Mouse (Mus musculus) ovary, adult 18-20 months (tissue): Measurements from ENCODE around the gene Gm43552.

ENCODE experiments used
- DNase-seq: peaks from one replicate; pipeline ENCODE4 v3.0.0; 2022; ENCODE audit warnings: low spot score, mixed read lengths

Gene Gm43552

DNA sequence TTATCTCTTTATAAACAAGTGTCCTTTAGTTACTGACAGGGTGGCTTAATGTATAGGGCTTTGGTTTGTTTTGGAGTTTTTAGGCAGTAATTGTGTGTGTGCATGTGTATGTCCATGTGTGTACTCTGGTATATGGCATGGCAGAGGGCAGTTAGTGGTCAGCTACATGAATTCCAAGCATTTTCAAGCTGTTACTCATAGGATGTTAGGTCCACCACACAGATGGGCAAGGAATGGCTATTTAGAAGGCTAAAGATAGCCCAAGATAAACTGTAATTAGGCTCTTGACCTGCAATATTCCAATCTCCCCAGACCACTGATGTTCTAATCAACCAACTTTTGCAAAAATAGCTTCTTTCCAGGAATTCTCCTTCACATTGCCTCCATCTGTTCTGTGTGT lies 54.6 kb downstream of the Gm43552 start:
- no peak for DNase-seq

- DNase-seq = peak; percentile 100
Observed at GRCm38 (mm10) chr5:65435806-65436561, 56.6 kb downstream of the Gm43552 start, which contains the start of gene Ugdh. TSS of gene Ugdh (minus strand) at chr5:65435949.

GRCm38 (mm10) chr5:65435363-65435805 lies 57.2 kb downstream of the Gm43552 start:
- DNase-seq = no peak

DNA sequence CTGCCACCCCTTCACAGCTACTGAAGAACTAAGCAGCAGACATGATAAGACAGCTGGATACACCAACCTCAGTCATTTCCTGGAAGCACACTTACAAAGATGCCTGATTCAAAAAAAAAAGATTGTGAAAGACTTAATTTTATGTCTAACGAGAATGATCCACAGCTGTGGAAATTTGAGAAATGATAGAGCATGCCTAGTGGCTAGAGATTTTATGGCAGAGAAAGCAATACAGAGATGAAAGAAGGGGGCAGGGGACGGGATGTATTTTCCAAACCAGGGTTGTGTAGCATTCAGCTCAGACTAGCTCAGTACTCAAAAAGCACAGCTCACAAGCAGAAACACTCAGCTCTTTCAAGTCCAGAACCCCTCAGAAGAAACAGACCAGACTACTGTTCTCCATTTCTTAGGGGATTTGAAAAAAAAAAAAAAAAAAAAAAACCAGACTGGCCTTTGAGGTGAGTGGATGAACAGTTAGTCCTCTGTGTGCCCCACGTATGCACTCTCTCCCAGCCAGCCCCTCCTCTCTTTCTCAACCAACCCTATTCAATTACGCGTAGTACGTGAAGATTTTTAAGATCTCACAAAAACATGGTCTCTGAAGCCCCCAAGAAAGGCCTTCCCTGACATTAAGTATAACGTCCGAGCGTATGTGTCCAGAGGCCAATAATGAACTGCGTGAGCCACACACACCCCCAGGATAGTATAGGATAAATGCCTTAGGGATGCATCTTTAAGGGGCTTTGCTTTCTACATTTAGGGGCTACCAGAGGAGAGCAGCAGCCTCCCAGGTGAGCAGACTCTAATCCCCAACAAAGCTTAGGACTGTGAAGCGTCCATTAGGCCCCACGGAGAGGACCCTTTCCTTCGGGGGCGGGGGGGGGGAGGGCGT lies 57.9 kb downstream of the Gm43552 start:
- no peak for DNase-seq

DNA sequence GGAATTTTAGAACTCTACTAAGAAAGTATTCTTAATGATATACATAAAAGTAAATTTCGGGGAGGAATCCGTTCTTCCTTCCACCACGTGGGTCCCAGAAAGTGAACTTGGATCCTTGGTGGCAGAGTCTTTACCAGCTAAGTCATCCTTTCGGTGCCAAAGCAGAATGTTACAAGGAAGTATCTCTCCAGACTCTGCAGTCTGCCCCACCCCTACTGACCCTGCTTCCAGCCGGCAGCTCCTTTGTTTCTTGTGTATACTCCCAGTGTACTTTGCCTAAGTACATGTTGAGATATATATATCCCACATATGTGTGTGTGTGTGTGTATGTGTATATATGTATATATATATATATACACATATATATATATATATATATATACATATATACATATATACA lies 63.2 kb downstream of the Gm43552 start:
- DNase-seq = no peak

- DNase-seq = no peak
Observed at GRCm38 (mm10) chr5:65428321-65428720, 64.3 kb downstream of the Gm43552 start.

DNA sequence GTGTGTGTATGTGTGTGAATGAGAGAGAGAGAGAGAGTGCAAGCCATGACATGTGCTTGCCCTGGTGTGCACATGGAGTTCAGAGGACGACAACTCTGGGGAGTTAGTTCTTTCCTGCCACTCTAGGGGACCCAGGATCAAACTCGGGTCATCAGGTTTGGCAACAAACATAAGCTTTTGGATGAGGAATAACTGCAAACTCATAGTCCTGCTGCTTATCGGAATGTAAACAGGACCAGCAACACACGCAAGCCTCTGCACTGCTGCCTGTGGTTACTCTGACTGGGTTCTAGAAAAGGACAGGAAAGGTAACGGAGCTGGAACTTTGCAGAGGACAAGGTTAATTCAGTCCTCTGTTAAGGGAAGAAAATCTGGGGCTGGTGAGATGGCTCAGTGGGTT lies 67.4 kb downstream of the Gm43552 start:
- DNase-seq = no peak

- no peak for DNase-seq
Observed at GRCm38 (mm10) chr5:65424215-65424614, 68.4 kb downstream of the Gm43552 start.

DNA sequence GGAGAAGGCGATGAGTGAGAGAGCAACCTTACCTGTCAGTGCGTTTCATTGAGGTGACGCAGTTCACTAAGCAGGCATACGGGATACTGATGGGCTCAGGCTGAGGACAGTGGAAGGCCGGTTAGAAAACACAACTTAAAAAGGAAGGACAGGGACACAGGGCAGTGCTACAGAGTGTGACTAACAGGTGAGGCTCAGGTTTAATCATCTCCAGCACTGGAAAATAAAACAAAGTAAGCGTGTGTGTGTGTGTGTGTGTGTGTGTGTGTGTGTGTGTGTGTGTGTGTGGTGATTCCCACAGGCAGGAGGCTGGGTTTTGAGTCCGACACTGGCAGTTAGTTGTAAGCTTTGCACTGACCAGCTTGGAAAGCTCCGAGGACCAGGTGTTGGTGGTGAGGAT lies 69.8 kb downstream of the Gm43552 start:
- no peak for DNase-seq

- DNase-seq = no peak
Observed at GRCm38 (mm10) chr5:65420822-65421221, 71.8 kb downstream of the Gm43552 start.

GRCm38 (mm10) chr5:65419136-65419535 lies 73.5 kb downstream of the Gm43552 start:
- DNase-seq = no peak

GRCm38 (mm10) chr5:65415653-65416458 lies 76.8 kb downstream of the Gm43552 start:
- peak; percentile 57 for DNase-seq

DNA sequence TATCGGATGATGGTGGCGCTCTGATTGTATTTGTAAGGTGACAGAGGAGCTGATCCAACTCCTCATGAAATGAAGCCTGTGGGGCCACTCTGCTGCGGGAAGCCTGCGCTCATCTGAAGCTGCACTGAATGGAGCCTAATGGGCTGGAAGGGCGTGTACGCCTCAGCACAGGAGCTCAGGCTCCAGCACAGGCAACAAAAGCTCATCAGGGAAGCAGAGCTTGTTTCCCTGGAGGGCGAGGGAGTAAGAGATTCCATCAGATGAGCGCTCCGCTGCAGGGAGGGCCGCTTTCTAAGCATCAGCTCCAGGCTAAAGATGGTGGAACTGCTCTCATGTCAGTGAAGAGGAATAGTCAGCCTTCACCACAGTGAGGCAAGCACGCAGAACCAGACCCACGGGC lies 84.6 kb downstream of the Gm43552 start:
- no peak for DNase-seq

- peak; percentile 77 for DNase-seq
Observed at GRCm38 (mm10) chr5:65401251-65401994, 91.2 kb downstream of the Gm43552 start.

- no peak for DNase-seq
Observed at GRCm38 (mm10) chr5:65394425-65394824, 98.2 kb downstream of the Gm43552 start.

DNA sequence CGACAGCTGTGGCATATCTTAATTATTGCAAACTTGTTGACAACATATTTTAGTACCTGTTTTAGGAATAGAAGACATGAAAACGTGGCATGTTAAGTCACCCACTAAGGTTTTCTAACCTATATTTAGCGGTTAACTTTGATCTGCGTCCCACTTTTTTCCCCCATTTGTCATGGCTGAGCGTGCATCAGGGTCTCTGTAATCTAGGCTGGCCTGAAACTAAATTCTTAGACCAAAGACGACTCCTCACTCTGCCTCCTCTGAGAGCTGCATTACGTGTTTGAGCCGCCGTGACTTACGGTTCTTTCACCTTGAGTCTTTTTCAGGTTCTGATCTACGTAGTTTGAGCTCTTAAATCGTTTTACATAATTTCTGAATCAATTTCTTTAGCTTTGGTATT lies 100.9 kb downstream of the Gm43552 start:
- no peak for DNase-seq

DNA sequence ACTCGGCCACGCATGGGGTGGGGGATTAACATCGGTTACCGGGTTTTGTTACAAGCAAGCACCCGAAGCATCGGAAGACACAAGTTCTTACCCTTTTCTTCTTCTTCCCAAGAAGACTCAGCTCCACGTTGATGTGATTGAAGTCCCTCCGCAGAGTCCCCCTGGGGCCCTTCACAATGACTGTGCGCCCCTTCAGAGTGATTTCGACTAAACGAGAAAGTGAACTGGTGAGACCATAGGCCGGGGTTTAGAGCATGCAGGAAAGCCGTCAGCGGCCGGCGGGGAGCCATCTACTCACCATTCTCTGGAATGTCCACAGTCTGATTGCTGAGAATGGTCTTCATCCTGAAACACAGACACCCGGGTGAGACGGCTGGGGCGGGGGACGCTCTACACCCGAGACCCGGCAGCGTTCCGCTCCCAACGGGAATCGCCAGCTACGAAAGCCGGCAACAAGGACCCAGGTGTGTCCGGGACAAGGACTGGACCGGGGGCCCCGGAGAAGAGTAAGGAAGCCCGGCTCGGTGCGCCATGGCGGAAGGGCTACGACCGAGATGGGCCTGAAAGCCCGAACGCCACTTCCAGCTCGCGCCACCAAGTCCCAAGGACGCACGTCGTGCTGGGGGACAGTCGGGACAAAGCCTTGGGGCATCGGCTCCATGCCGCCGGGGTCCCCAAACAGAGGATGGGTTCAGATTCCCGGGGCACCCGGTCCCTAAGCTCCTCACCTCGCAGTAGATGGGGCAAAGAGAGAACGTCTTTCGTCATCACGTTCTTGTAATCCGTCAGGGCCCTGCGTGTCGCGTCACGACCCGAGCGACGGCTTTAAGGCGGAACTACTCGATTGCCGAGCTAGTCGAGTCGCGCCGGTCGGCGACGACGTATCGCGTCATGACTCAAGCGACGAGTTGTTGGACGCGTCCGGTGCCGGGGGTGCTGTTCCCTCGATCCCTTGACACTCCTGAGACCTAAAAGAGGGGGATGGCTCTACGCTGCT lies 101.7 kb downstream of the Gm43552 start, which contains the start of the genes Rpl9 and Lias:
TSS of gene Rpl9 (minus strand) at position 797 of the 997 bp plus-strand sequence.
TSS of gene Lias (plus strand) at position 850 of the 997 bp plus-strand sequence.
- DNase-seq = peak; percentile 99

GRCm38 (mm10) chr5:65387008-65387867 lies 105.4 kb downstream of the Gm43552 start:
- DNase-seq = no peak

GRCm38 (mm10) chr5:65385704-65386103 lies 106.9 kb downstream of the Gm43552 start:
- no peak for DNase-seq
